Mouse (Mus musculus) frontal cortex, postnatal 36 days (tissue): ENCODE measurements at regions not wholly inside any gene's neighbourhood (a gene's known extent, or its start where the extent isn't known, plus 50 kb on each side); places are given as distances from the start of the nearest gene placed in this dataset.

Source experiments
- DNase-seq, 2 experiments: peaks; one replicate each; pipeline ENCODE4 v3.0.0; 2022; ENCODE audit warnings: low spot score in 2 of 2

DNA sequence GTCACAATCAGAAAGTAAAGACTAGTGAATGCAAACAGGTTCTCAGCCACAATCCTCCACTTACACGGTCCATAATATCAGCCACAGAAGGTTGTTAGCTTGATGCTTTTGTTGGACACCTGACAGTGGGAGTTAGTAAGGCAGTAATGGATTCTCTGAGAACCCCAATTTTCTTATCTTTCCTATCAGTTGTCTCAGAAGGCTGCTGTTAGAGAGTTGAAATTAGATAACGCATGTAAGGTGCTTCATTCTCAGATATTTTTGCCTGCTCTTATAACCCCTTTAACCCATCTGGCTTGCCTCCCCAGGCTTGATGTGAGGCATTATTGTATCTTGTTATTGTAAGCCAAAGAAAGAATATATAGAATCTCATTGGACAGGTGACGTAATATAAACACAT, 63.0 kb upstream of the Ube2e3 start:
- DNase-seq = no peak

DNA sequence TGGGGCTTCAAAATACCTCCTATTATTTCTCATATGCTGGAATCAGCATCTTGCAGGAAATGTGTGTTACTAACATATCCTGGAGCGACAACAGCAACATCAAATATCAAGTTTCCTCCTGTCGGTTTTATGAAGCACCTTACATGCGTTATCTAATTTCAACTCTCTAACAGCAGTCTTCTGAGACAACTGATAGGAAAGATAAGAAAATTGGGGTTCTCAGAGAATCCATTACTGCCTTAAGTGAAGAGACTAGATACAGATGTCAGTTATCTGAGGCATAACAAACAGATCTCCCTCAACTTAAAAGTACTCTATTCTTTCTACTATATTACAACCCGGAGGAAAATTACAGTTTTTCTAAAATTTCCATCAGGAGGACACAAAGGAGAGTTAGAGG, 64.4 kb upstream of the Ube2e3 start:
- DNase-seq = no peak

DNA sequence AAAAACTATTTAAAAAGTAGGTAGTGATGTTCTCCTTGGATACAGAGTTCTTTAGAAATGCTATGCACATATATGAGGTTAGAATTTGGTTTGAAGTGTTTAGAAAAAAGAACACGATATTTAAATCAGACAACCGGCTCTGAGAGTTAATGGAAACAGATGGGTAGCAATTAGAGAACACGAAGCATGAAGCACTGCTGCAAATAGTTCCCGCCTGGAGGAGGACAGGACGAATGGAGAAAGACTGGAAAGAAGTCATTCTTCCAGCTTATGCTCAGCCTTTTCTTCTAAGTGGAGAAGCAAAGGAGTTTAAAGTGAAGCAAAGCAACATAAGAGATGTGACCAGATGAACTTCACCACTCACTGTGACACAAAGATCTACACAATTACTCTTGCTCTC, 72.5 kb upstream of the Ube2e3 start:
- peak in 1 of 2 experiments; percentile 3 for DNase-seq

- no peak for DNase-seq
Measured at GRCm38 (mm10) chr2:78794734-78795133, 73.2 kb upstream of the Ube2e3 start.

GRCm38 (mm10) chr2:78789124-78789523, 78.8 kb upstream of the Ube2e3 start:
- DNase-seq = no peak

DNA sequence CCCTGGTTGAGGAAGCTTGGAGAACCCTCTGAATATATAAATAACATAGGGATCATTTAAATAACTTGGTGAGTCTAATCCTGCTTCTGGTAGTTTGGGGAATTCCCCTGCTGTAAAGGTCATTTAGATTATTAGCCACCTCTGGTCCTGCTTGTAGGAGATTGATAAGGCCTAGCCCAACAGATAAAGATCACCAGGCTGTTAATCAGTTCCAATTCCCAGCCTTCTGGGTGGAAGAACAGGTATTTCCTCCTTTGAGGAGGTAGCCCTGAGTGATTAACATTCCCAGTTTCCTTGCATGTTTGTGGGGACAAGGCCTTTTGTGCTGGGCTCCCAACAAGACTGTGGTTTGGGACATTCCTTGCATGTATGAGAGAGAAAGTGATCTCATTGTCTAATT, 79.7 kb upstream of the Ube2e3 start:
- no peak for DNase-seq

DNA sequence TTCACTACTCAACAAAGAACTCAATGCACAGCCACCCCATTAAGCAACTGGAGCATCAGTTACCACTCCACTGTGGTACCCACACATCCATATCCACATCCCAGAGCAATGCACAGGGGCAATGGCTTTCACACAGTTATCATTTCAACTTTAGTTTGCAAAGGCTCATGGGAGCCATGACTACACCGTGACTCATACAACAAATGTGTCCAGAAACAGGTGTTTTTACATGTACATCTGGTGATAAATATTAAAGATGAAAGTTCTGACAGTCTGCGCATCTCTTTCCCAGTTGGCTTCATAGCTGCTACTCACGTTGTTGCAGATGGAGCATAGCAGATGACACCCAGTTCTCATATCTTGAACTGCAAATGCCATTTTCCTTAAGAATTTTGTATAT, 88.0 kb upstream of the Ube2e3 start:
- DNase-seq = no peak

DNA sequence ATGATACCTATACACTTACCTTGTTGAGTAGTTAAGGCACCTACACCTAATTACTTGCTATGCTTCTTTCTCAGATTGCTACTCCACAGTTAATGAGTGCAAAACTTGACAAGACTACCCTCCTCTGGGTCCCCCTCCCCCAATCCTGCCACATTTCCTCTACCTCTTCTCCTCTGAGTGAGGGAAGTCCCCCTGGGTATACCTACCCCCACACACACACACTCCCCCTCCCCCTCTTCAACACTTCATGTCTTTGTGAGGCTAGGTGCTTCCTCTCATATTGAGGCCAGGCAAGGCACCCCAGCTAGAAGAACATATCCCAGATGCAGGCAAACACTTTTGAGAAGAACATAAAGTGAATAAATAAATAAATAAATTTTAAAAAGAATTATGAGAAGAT, 90.3 kb upstream of the Ube2e3 start:
- DNase-seq = no peak

DNA sequence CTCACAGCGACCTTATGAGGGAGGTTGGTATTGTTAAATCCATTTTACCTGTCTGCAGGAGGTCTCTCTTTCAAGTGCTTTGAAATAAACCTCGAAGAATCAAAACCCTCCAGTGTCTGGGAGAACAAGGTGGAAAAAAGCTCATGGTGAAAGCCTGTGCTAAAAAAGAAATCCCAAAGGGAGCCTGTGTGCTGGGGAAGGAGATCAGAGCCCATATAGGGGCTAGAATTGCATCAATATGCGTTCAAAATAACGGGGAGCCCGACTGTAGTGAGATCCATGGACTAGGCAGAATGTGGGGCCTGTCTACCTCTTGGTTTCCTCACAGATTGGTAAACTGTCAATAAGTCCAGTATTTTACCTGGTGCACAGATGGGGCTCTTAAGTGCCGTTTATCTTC, 113.6 kb upstream of the Ube2e3 start:
- no peak for DNase-seq

- peak in 1 of 2 experiments; percentile 2 for DNase-seq
Measured at GRCm38 (mm10) chr2:78753918-78754317, 114.0 kb upstream of the Ube2e3 start.

DNA sequence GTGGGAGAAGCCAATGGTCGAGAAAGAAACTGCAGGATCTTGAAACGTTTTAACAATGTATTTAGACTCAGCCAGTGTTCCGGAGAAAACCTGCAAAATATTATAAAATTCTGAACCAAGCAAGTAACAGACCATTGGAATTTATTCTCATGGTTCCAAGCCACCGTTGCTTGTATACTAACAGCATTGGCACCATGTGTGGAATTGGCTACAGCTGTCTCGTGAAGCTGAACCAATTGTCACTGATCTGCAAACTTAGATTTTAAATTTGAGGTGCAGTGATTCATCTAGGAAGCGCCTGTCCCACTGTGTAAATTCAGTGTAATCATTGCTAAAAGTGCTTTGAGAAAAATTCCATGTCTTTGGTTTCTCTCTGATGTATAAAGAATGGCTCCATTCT, 137.8 kb upstream of the Ube2e3 start:
- DNase-seq = no peak

GRCm38 (mm10) chr2:78726060-78726459, 141.9 kb upstream of the Ube2e3 start:
- no peak for DNase-seq

- DNase-seq = no peak
Measured at GRCm38 (mm10) chr2:78724416-78724815, 143.5 kb upstream of the Ube2e3 start.

GRCm38 (mm10) chr2:78723423-78723822, 144.5 kb upstream of the Ube2e3 start:
- DNase-seq = peak; percentile 11 to 43

DNA sequence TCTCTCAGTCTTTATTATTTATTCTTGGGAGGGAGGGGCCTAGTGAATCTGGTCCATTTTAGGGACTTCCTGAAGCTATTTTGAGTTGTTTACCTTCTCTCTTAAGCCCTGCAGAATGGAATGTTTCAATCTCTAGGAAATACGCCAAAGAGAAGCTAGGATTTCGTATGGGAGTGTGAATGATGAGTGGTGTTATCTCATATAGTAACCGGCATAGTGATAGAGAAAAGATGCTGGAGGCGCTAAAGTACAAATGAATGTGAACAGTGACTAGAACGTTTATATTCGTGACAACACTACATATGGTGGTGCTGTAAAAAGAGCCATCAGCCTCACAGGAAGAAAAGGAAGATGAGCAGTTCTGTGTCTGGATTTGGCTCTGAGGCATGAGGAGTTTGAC, 145.2 kb upstream of the Ube2e3 start:
- no peak for DNase-seq

- DNase-seq = no peak
Measured at GRCm38 (mm10) chr2:78718550-78718949, 149.4 kb upstream of the Ube2e3 start.

DNA sequence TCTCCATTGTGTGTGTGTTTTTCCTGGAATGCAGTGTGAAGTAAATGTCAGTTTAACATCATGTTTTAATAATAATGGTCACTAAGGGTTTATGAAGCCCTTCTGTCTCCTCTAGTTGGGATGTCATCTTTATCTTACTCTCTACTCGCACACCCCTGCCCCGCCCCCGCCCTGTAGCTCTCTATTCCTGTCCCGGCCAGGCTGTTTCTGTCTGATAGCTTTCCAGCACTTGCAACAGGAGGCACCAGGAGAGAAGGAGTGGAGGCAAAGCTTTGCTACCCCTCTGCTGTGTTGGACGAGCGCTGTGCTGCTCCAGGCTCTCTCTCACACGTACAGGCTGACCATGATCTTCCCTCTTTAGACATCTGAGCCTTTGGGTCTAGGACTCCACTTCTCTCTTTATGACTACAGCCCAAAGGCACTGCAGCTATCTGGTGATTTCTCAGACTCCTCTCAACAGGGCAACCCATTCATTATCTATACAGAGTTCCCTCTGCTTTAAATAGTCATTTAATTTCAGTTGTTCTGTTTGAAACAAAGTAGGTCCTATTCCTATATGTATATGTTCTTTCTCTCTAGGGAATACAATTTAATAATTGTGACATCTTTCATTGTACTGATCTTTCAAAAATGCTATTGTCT, 151.6 kb upstream of the Ube2e3 start:
- no peak for DNase-seq

DNA sequence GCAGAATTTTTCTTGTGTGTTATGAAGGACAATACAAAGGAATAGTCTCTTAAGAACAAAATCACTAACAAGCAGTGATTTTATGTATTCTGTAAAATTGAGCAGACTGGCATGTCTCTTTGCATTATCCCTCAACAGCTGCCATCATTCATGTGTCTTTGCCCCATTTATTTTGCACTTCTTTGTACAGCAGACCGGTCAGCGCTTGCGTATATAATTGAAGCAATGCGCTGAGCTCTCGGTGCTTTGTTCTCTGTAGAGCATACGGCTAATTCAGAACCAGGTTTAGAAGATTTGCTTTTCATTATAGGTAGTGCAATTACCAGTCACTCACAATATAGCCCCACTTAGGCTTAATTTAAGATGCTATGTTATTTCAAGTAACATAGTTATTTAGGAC, 173.1 kb upstream of the Ube2e3 start:
- no peak for DNase-seq

DNA sequence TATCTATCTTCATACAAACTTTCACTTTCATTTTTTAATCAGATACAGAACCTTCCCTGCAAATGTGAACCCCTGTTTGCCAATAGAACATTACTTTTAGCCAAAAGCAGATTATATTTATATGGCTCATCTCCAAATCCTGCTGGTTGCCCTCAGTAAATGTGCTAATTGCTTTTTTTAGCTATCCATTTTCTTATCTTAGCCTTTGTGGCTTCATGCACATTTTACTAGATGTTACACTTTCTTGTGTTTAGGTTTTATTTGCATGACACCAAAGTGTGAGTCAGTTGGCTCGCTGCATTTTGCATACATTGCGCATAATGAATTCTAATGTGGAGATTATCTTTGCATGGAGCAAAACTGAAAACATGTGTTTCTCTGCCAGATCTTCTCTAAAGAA, 211.3 kb upstream of the Ube2e3 start:
- peak in 1 of 2 experiments; percentile 21 for DNase-seq

- peak; percentile 42 to 59 for DNase-seq
Measured at GRCm38 (mm10) chr2:78655156-78655855, 212.6 kb upstream of the Ube2e3 start.

- DNase-seq = no peak
Measured at GRCm38 (mm10) chr2:78651549-78651948, 216.4 kb upstream of the Ube2e3 start.

GRCm38 (mm10) chr2:78640361-78640760, 227.6 kb upstream of the Ube2e3 start:
- no peak for DNase-seq

GRCm38 (mm10) chr2:78625264-78625663, 242.7 kb upstream of the Ube2e3 start:
- DNase-seq = no peak

DNA sequence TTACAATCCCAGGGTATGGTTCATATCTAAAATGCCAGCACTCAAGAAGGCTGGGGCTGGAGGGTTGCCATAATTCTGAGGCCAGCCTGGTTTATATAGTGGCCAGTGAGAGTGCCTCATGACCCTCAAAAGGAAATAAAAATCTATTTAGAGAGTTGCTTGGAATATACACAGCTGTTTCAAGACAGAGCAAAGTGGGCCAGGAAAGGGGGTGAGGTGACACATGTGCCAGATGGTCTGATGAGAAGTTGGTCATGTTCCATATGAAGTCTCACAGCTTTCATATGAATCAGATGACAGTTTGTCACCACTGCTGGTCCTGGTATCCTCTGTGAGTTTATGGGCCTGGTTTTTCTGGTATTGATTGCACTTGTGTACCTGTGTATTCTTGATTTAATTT, 261.5 kb upstream of the Ube2e3 start:
- DNase-seq = peak; percentile 23 to 65
